Mouse (Mus musculus): Measurements from ENCODE around the gene Vmn1r93. TPM values are rescaled to one million over a fixed set of nuclear protein-coding genes. Genes with fewer than 3 reads are reported as not detected.
"Not testable (repeated sequence)": the region's sequence is repeated elsewhere in the genome, so short reads cannot be mapped to it uniquely, and the experiment has no call there.

The Vmn1r93 gene
- not detected in 2 replicates for polyA plus RNA-seq (2012; rRNA removed)

- not testable (repeated sequence) for DNase-seq (ENCODE audit: low read depth)
Measured at GRCm38 (mm10) chr7:20138988-20139387, at the start of gene Vmn1r93. Gene Vmn1r93, minus strand, starts transcription at chr7:20139088.

- DNase-seq (ENCODE audit: low read depth): not testable (repeated sequence)
Measured at GRCm38 (mm10) chr7:20168277-20168676, 29.4 kb upstream of the Vmn1r93 start, which contains the start of gene Vmn1r94. Gene Vmn1r94, minus strand, starts transcription at chr7:20168377.

GRCm38 (mm10) chr7:20122479-20122878 is 16.4 kb downstream of the Vmn1r93 start, which contains the start of gene Gm16442:
Gene Gm16442, minus strand, starts transcription at chr7:20122579.
- DNase-seq (ENCODE audit: low read depth): not testable (repeated sequence)

GRCm38 (mm10) chr7:20099380-20099779 is 39.5 kb downstream of the Vmn1r93 start, which contains the start of gene Vmn1r91:
Gene Vmn1r91, plus strand, starts transcription at chr7:20099680.
- DNase-seq (ENCODE audit: low read depth): not testable (repeated sequence)

Other genes with a start within 250 kb of the Vmn1r93 start
- 17.0 and 21.0 TPM in 2 replicates for gene Pvr, start 217.9 kb downstream of the Vmn1r93 start, polyA plus RNA-seq (2012; rRNA removed)
- 0.20 and 0.37 TPM in 2 replicates for gene Igsf23, start 188.3 kb downstream of the Vmn1r93 start, polyA plus RNA-seq (2012; rRNA removed)
- 0.09 and 0.15 TPM in 2 replicates for gene Ceacam20, start 173.7 kb downstream of the Vmn1r93 start, polyA plus RNA-seq (2012; rRNA removed)
- gene Nlrp9b, start 147.6 kb downstream of the Vmn1r93 start, polyA plus RNA-seq (2012; rRNA removed): 1.6 and 2.2 TPM in 2 replicates
- gene Vmn1r91, start 39.4 kb downstream of the Vmn1r93 start, polyA plus RNA-seq (2012; rRNA removed): 0.08 TPM in 1 of 2 replicates, not detected in the other
- gene Gm16442, start 16.5 kb downstream of the Vmn1r93 start, polyA plus RNA-seq (2012; rRNA removed): not detected in 2 replicates
- gene Vmn1r94, start 29.3 kb upstream of the Vmn1r93 start, polyA plus RNA-seq (2012; rRNA removed): not detected in 2 replicates
- gene Vmn1r95, start 54.6 kb upstream of the Vmn1r93 start, polyA plus RNA-seq (2012; rRNA removed): not detected in 2 replicates
- gene Gm6164, start 66.5 kb upstream of the Vmn1r93 start, polyA plus RNA-seq (2012; rRNA removed): not detected in 2 replicates
- not detected in 2 replicates for gene Gm4498, start 94.7 kb upstream of the Vmn1r93 start, polyA plus RNA-seq (2012; rRNA removed)
- not detected in 2 replicates for gene Gm5890, start 123.7 kb upstream of the Vmn1r93 start, polyA plus RNA-seq (2012; rRNA removed)
- not detected in 2 replicates for gene Gm4133, start 195.0 kb upstream of the Vmn1r93 start, polyA plus RNA-seq (2012; rRNA removed)
- gene Gm5728, start 236.3 kb upstream of the Vmn1r93 start, polyA plus RNA-seq (2012; rRNA removed): not detected in 2 replicates

Measured in gonadal fat pad, adult 2 months (tissue).